Mouse (Mus musculus): ENCODE measurements around the gene 5530400C23Rik. TPM values are rescaled to one million over a fixed set of nuclear protein-coding genes. Genes with fewer than 3 reads are reported as not detected.
"Not testable (repeated sequence)": the region's sequence is repeated elsewhere in the genome, so short reads cannot be mapped to it uniquely, and the experiment has no call there.

Gene 5530400C23Rik
- not detected in 2 replicates for polyA plus RNA-seq (2015; fragmentation: Nextera tagmentation; extraction: Ambion mirVana)

- H3K9ac ChIP-seq (replicated peaks; ENCODE audit: low read depth, low read length); H3K9me3 ChIP-seq (ENCODE audit: control insufficient read depth, low read length); ATAC-seq: not testable (repeated sequence)
These were observed at the start of gene 5530400C23Rik for GRCm38 (mm10) chr6:133291916-133292315. Gene 5530400C23Rik (plus strand): TSS chr6:133292216.

GRCm38 (mm10) chr6:133305952-133306715 is 14.1 kb downstream of the 5530400C23Rik start:
- Histone ChIP-seq H3K4me2 (ENCODE audit: low read length) (no peak overlapping the region), H3K36me3 (ENCODE audit: control insufficient read depth, insufficient read depth) (no peaks in the 10 kb centered on the region), H3K27ac (ENCODE audit: low read length) (no peak overlapping the region), H3K9ac (replicated peaks; ENCODE audit: low read depth, low read length) (no peak overlapping the region), H3K4me1 (replicated peaks; ENCODE audit: control insufficient read depth, insufficient read depth, low read length) (no peaks in the 10 kb centered on the region), H3K27me3 (replicated peaks; ENCODE audit: control insufficient read depth, insufficient read depth, low read length) (no peaks in the 10 kb centered on the region), H3K9me3 (ENCODE audit: control insufficient read depth, low read length) (no peaks in the 10 kb centered on the region), H3K4me3 (replicated peaks; ENCODE audit: low read length) (no peak overlapping the region)
- WGBS = 74% methylated on average over 3 of the region's 3 CpGs
- ATAC-seq = no peak

More at GRCm38 (mm10) chr6:133291916-133292315, at the start of gene 5530400C23Rik:
- H3K27me3 ChIP-seq (replicated peaks; ENCODE audit: control insufficient read depth, insufficient read depth, low read length); H3K4me1 ChIP-seq (replicated peaks; ENCODE audit: control insufficient read depth, insufficient read depth, low read length); H3K4me2 ChIP-seq (ENCODE audit: low read length); H3K36me3 ChIP-seq (ENCODE audit: control insufficient read depth, insufficient read depth); H3K4me3 ChIP-seq (replicated peaks; ENCODE audit: low read length); H3K27ac ChIP-seq (ENCODE audit: low read length): not testable (repeated sequence)

GRCm38 (mm10) chr6:133313896-133314295 is 21.9 kb downstream of the 5530400C23Rik start:
- not testable (repeated sequence) for H3K27ac ChIP-seq (ENCODE audit: low read length); H3K36me3 ChIP-seq (ENCODE audit: control insufficient read depth, insufficient read depth); H3K27me3 ChIP-seq (replicated peaks; ENCODE audit: control insufficient read depth, insufficient read depth, low read length); H3K4me1 ChIP-seq (replicated peaks; ENCODE audit: control insufficient read depth, insufficient read depth, low read length); H3K4me2 ChIP-seq (ENCODE audit: low read length); H3K4me3 ChIP-seq (replicated peaks; ENCODE audit: low read length); H3K9ac ChIP-seq (replicated peaks; ENCODE audit: low read depth, low read length); H3K9me3 ChIP-seq (ENCODE audit: control insufficient read depth, low read length); ATAC-seq
- WGBS = 91% methylated on average over 2 of the region's 2 CpGs

GRCm38 (mm10) chr6:133338535-133338934 is 46.5 kb downstream of the 5530400C23Rik start:
- no peak overlapping the region for H3K4me2 ChIP-seq (ENCODE audit: low read length)
- no peaks in the 10 kb centered on the region for H3K9me3 ChIP-seq (ENCODE audit: control insufficient read depth, low read length)
- H3K9ac ChIP-seq (replicated peaks; ENCODE audit: low read depth, low read length) = no peak overlapping the region
- ATAC-seq = no peak
- WGBS = 80% methylated on average over 1 of the region's 1 CpGs
- no peaks in the 10 kb centered on the region for H3K4me1 ChIP-seq (replicated peaks; ENCODE audit: control insufficient read depth, insufficient read depth, low read length)
- no peak overlapping the region for H3K27ac ChIP-seq (ENCODE audit: low read length)
- no peaks in the 10 kb centered on the region for H3K27me3 ChIP-seq (replicated peaks; ENCODE audit: control insufficient read depth, insufficient read depth, low read length)
- no peaks in the 10 kb centered on the region for H3K36me3 ChIP-seq (ENCODE audit: control insufficient read depth, insufficient read depth)
- H3K4me3 ChIP-seq (replicated peaks; ENCODE audit: low read length) = no peak overlapping the region

- H3K4me1 ChIP-seq (replicated peaks; ENCODE audit: control insufficient read depth, insufficient read depth, low read length); ATAC-seq; H3K27ac ChIP-seq (ENCODE audit: low read length); H3K4me3 ChIP-seq (replicated peaks; ENCODE audit: low read length); H3K9me3 ChIP-seq (ENCODE audit: control insufficient read depth, low read length); H3K4me2 ChIP-seq (ENCODE audit: low read length); H3K27me3 ChIP-seq (replicated peaks; ENCODE audit: control insufficient read depth, insufficient read depth, low read length); H3K36me3 ChIP-seq (ENCODE audit: control insufficient read depth, insufficient read depth); H3K9ac ChIP-seq (replicated peaks; ENCODE audit: low read depth, low read length): not testable (repeated sequence)
- 85% methylated on average over 5 of the region's 5 CpGs for WGBS
These were observed 49.7 kb downstream of the 5530400C23Rik start for GRCm38 (mm10) chr6:133341731-133342130.

Other genes starting within 250 kb of the 5530400C23Rik start
- not detected in 2 replicates for gene Tas2r140, start 236.4 kb upstream of the 5530400C23Rik start, polyA plus RNA-seq (2015; fragmentation: Nextera tagmentation; extraction: Ambion mirVana)
- gene Smim10l1, start 187.3 kb upstream of the 5530400C23Rik start, polyA plus RNA-seq (2015; fragmentation: Nextera tagmentation; extraction: Ambion mirVana) = 92.2 and 105 TPM in 2 replicates

Data from forebrain, embryonic 16.5 days (tissue).